Mouse (Mus musculus) ES-E14 (cell line): ENCODE measurements around the gene Atp6v0a1. TPM values are rescaled to one million over a fixed set of nuclear protein-coding genes. Genes with fewer than 3 reads are reported as not detected.
A peak's percentile ranks its signal among the peaks of the same experiment; 100 is the strongest.

ENCODE experiments used
- DNase-seq: peaks from one replicate; pipeline ENCODE4 v3.0.0-alpha.2; 2013; ENCODE audit warnings: low read depth, low spot score
- H3K27ac ChIP-seq: 2 replicates; pipeline ENCODE4 v1.5.1; 2012; ENCODE audit warnings: low read depth, mild to moderate bottlenecking, low read length, moderate library complexity, mixed read lengths; ENCODE audit not compliant: poor library complexity, insufficient read depth, severe bottlenecking
- H3K36me3 ChIP-seq: 2 replicates; pipeline ENCODE4 v1.6.1; 2012; ENCODE audit warnings: mild to moderate bottlenecking, low read length, moderate library complexity, mixed read lengths; ENCODE audit not compliant: control insufficient read depth, poor library complexity, insufficient read depth, severe bottlenecking
- H3K4me1 ChIP-seq, 2 experiments: fragments of 150-350 bp in 1 of 2; sonication (generic) in 1 of 2; 2 replicates each; pipeline ENCODE4 v1.6.1; 2012; ENCODE audit warnings: low read length in 2 of 2, mild to moderate bottlenecking in 1 of 2, mixed read lengths in 1 of 2; ENCODE audit not compliant: control insufficient read depth in 2 of 2, insufficient read depth in 2 of 2, poor library complexity in 1 of 2
- H3K4me3 ChIP-seq, 2 experiments: fragments of 150-350 bp in 1 of 2; sonication (generic) in 1 of 2; 2 replicates each; pipeline ENCODE4 v1.5.1; 2012; ENCODE audit warnings: low read length in 2 of 2, low read depth in 1 of 2, mild to moderate bottlenecking in 1 of 2, mixed read lengths in 1 of 2; ENCODE audit not compliant: insufficient read depth in 1 of 2, poor library complexity in 1 of 2, severe bottlenecking in 1 of 2
- H3K9ac ChIP-seq: 2 replicates; pipeline ENCODE4 v1.6.1; 2012; ENCODE audit warnings: low read depth, mild to moderate bottlenecking, low read length, mixed read lengths; ENCODE audit not compliant: poor library complexity, insufficient read depth, severe bottlenecking
- H3K9me3 ChIP-seq: fragments of 150-350 bp; sonication (generic); 2 replicates; pipeline ENCODE4 v1.6.1; 2012; ENCODE audit warnings: low read depth, mild to moderate bottlenecking, low read length; ENCODE audit not compliant: control insufficient read depth, insufficient read depth
- CHD2 ChIP-seq: IDR thresholded peaks from 2 replicates; pipeline ENCODE4 v1.6.1; 2014; ENCODE audit warnings: mild to moderate bottlenecking, low read depth, low read length, inconsistent platforms
- HCFC1 ChIP-seq: IDR thresholded peaks from 2 replicates; pipeline ENCODE4 v1.6.1; 2012; ENCODE audit warnings: low read length, inconsistent platforms, borderline replicate concordance; ENCODE audit not compliant: insufficient read depth
- MAFK ChIP-seq: IDR thresholded peaks from 2 replicates; pipeline ENCODE4 v1.6.1; 2014; ENCODE audit warnings: mild to moderate bottlenecking, low read depth, low read length, inconsistent platforms; ENCODE audit not compliant: insufficient read depth
- ZC3H11A ChIP-seq: IDR thresholded peaks from 2 replicates; pipeline ENCODE4 v1.6.1; 2012; ENCODE audit warnings: low read depth, mild to moderate bottlenecking, inconsistent platforms, low read length, borderline replicate concordance
- ZNF384 ChIP-seq: IDR thresholded peaks from 2 replicates; pipeline ENCODE4 v1.6.1; 2012; ENCODE audit warnings: low read depth, low read length, inconsistent platforms
- in situ Hi-C, 2 experiments: fragments of 600-800 bp; cut with MboI; formaldehyde crosslinking; loops; one replicate each; pipeline ENCODE4 v1.15.1; 2025; ENCODE audit warnings: low sequenced_read_pairs in 2 of 2, inconsistent platforms in 1 of 2; ENCODE audit not compliant: unreplicated experiment in 2 of 2
- total RNA-seq: library from RNA; depleted of rRNA; stranded (reverse); fragments of 300-350 nt; gene quantifications from 2 replicates; pipeline ENCODE4 v1.2.3, GENCODE M21; 2012

Gene Atp6v0a1
- total RNA-seq, 1 experiment: 38.1 TPM

GRCm38 (mm10) chr11:101057860-101058259, 48.6 kb downstream of the Atp6v0a1 start:
- H3K4me1 ChIP-seq: peaks cover 5 to 23% of the 10 kb centered on the region in 2 experiments
- no peaks in the 10 kb centered on the region for H3K9me3 ChIP-seq
- H3K9ac ChIP-seq: no peak overlapping the region
- peaks cover 2% of the 10 kb centered on the region; the same call in 1 of the 2 replicates for H3K36me3 ChIP-seq
- H3K4me3 ChIP-seq: no peak overlapping the region
- in situ Hi-C loops: loop anchor here in 1 of 2 experiments (5.0 kb wide), 1 partner anchor 76 kb away; no protein-coding TSS in a partner anchor
- TF ChIP-seq ZNF384 (no peak), ZC3H11A (no peak), HCFC1 (no peak)
- H3K27ac ChIP-seq: no peak overlapping the region
- peak; percentile 81 for DNase-seq

GRCm38 (mm10) chr11:101058726-101059125, 49.5 kb downstream of the Atp6v0a1 start:
- H3K9me3 ChIP-seq: no peaks in the 10 kb centered on the region
- no peak for DNase-seq
- no peak overlapping the region; the same call in 1 of the 2 replicates for H3K9ac ChIP-seq
- H3K4me1 ChIP-seq: peaks cover 6 to 31% of the 10 kb centered on the region in 2 experiments
- TF ChIP-seq ZC3H11A: no peak
- TF ChIP-seq MAFK: no peak
- no peak for TF ChIP-seq HCFC1
- no peak for TF ChIP-seq CHD2
- no peak for TF ChIP-seq ZNF384
- in situ Hi-C loops: loop anchor here in 1 of 2 experiments (5.0 kb wide), 1 partner anchor 76 kb away; no protein-coding TSS in a partner anchor
- H3K36me3 ChIP-seq: peaks cover 2% of the 10 kb centered on the region; the same call in 1 of the 2 replicates
- H3K27ac ChIP-seq: no peak overlapping the region
- no peak overlapping the region for H3K4me3 ChIP-seq

- no peak for TF ChIP-seq ZNF384
- TF ChIP-seq MAFK: no peak
- TF ChIP-seq CHD2: no peak
- no peak for TF ChIP-seq HCFC1
- no peak for TF ChIP-seq ZC3H11A
- Histone ChIP-seq H3K9me3 (no peaks in the 10 kb centered on the region), H3K9ac (no peak overlapping the region), H3K4me1 (peaks cover 7 to 35% of the 10 kb centered on the region in 2 experiments), H3K36me3 (peaks cover 2% of the 10 kb centered on the region; the same call in 1 of the 2 replicates), H3K4me3 (no peak overlapping the region), H3K27ac (no peak overlapping the region)
- in situ Hi-C loops: loop anchor here in 1 of 2 experiments (5.0 kb wide), 1 partner anchor 77 kb away; no protein-coding TSS in a partner anchor
- no peak for DNase-seq
Measured at GRCm38 (mm10) chr11:101059473-101059872, 50.2 kb downstream of the Atp6v0a1 start.

GRCm38 (mm10) chr11:101060126-101060525, 50.9 kb downstream of the Atp6v0a1 start:
- Histone ChIP-seq H3K36me3 (peaks cover 2% of the 10 kb centered on the region; the same call in 1 of the 2 replicates), H3K9ac (no peak overlapping the region), H3K9me3 (no peaks in the 10 kb centered on the region), H3K27ac (no peak overlapping the region), H3K4me1 (peaks cover 5 to 35% of the 10 kb centered on the region in 2 experiments), H3K4me3 (no peak overlapping the region)
- no peak for TF ChIP-seq HCFC1
- DNase-seq: no peak
- in situ Hi-C loops: loop anchor here in 1 of 2 experiments (10.0 kb wide), 1 partner anchor 75 kb away; no protein-coding TSS in a partner anchor

GRCm38 (mm10) chr11:101061049-101061448, 51.8 kb downstream of the Atp6v0a1 start:
- Histone ChIP-seq H3K4me1 (peaks cover 5 to 31% of the 10 kb centered on the region in 2 experiments), H3K27ac (no peak overlapping the region), H3K9me3 (no peaks in the 10 kb centered on the region), H3K36me3 (peaks cover 2% of the 10 kb centered on the region; the same call in 1 of the 2 replicates), H3K4me3 (no peak overlapping the region), H3K9ac (no peak overlapping the region)
- TF ChIP-seq MAFK (no peak), ZC3H11A (no peak), ZNF384 (no peak), CHD2 (no peak), HCFC1 (no peak)
- no peak for DNase-seq
- in situ Hi-C loops: loop anchor here in 1 of 2 experiments (10.0 kb wide), 1 partner anchor 76 kb away; no protein-coding TSS in a partner anchor
